Mouse (Mus musculus) embryo, embryonic 10.5 days (tissue): ENCODE results near the gene Plscr1.

Experiments
- DNase-seq: peaks from one replicate; pipeline ENCODE4 v3.0.0-alpha.2; 2015; ENCODE audit warnings: low spot score

Gene Plscr1

GRCm38 (mm10) chr9:92249447-92249852 lies at the start of gene Plscr1:
Plscr1 (plus strand) TSS chr9:92249750.
- DNase-seq = no peak

- no peak for DNase-seq
Observed at GRCm38 (mm10) chr9:92204397-92204796, 45.2 kb upstream of the Plscr1 start.

- peak; percentile 68 for DNase-seq
Observed at GRCm38 (mm10) chr9:92207307-92207706, 42.2 kb upstream of the Plscr1 start.

GRCm38 (mm10) chr9:92207757-92208156 lies 41.8 kb upstream of the Plscr1 start:
- DNase-seq = no peak

- DNase-seq = no peak
Observed at GRCm38 (mm10) chr9:92209850-92210249, 39.7 kb upstream of the Plscr1 start.

- no peak for DNase-seq
Observed at GRCm38 (mm10) chr9:92210386-92210967, 39.1 kb upstream of the Plscr1 start.

GRCm38 (mm10) chr9:92211048-92211447 lies 38.5 kb upstream of the Plscr1 start:
- no peak for DNase-seq

GRCm38 (mm10) chr9:92217484-92217883 lies 32.1 kb upstream of the Plscr1 start:
- DNase-seq = no peak

- DNase-seq = no peak
Observed at GRCm38 (mm10) chr9:92217896-92218295, 31.7 kb upstream of the Plscr1 start.

- no peak for DNase-seq
Observed at GRCm38 (mm10) chr9:92220151-92220550, 29.4 kb upstream of the Plscr1 start.

GRCm38 (mm10) chr9:92221480-92221879 lies 28.1 kb upstream of the Plscr1 start:
- DNase-seq = no peak

GRCm38 (mm10) chr9:92224598-92225231 lies 24.8 kb upstream of the Plscr1 start:
- DNase-seq = no peak

GRCm38 (mm10) chr9:92226127-92226655 lies 23.4 kb upstream of the Plscr1 start:
- no peak for DNase-seq

- no peak for DNase-seq
Observed at GRCm38 (mm10) chr9:92226795-92227194, 22.8 kb upstream of the Plscr1 start.

- DNase-seq = no peak
Observed at GRCm38 (mm10) chr9:92228867-92229832, 20.4 kb upstream of the Plscr1 start.

GRCm38 (mm10) chr9:92229833-92230205 lies 19.7 kb upstream of the Plscr1 start:
- DNase-seq = no peak

GRCm38 (mm10) chr9:92234901-92235458 lies 14.6 kb upstream of the Plscr1 start:
- DNase-seq = no peak

GRCm38 (mm10) chr9:92248773-92249446 lies 640 bp upstream of the Plscr1 start:
- no peak for DNase-seq

- DNase-seq = peak; percentile 88
Observed at GRCm38 (mm10) chr9:92249987-92250772, 630 bp downstream of the Plscr1 start.

GRCm38 (mm10) chr9:92252718-92253117 lies 3.2 kb downstream of the Plscr1 start:
- DNase-seq = no peak
